In genomic region chr11:116852291-116852890, GRCm38 (mm10) we compare ENCODE assay signal across 8 mouse cellular contexts. TPM values are rescaled to one million over a fixed set of nuclear protein-coding genes. Genes with fewer than 3 reads are reported as not detected.
A peak's percentile ranks its signal among the peaks of the same experiment; 100 is the strongest.
DNase-seq lines count a peak whose midpoint lies in the region; ATAC-seq and TF ChIP-seq lines count a peak whose summit lies in the region.

Gene Mfsd11, plus strand, starts transcription at chr11:116852440.

- TF ChIP-seq POLR2A in testis, adult 2 months (IDR thresholded peaks at IDR 0.05; ENCODE audit: control insufficient read depth, low read depth, low read length): no peak

- WGBS in forebrain, embryonic 12.5 days: under 1% methylated on average over 71 of the region's 91 CpGs
- under 1% methylated on average over 74 of the region's 91 CpGs for WGBS in heart, embryonic 16.5 days
- WGBS in liver, embryonic 16.5 days (ENCODE audit: insufficient replicate concordance): under 1% methylated on average over 82 of the region's 91 CpGs
- WGBS in neural tube, embryonic 12.5 days: under 1% methylated on average over 85 of the region's 91 CpGs

- peak within 1 kb of the TSS; percentile 77 for H3K4me2 ChIP-seq in forebrain, embryonic 12.5 days
- H3K4me2 ChIP-seq in heart, embryonic 16.5 days (ENCODE audit: low read depth, low read length): peak within 1 kb of the TSS; percentile 74
- H3K4me2 ChIP-seq in liver, embryonic 16.5 days (ENCODE audit: low read depth, low read length): peak within 1 kb of the TSS; percentile 90
- H3K4me2 ChIP-seq in neural tube, embryonic 12.5 days (replicated peaks): peak within 1 kb of the TSS; percentile 61

- peak within 1 kb of the TSS; percentile 98 for H3K9ac ChIP-seq in forebrain, embryonic 12.5 days
- peak within 1 kb of the TSS; percentile 99 for H3K9ac ChIP-seq in heart, embryonic 16.5 days (ENCODE audit: low read length)
- peak within 1 kb of the TSS; percentile 96 for H3K9ac ChIP-seq in liver, embryonic 16.5 days (ENCODE audit: low read depth, low read length)
- H3K9ac ChIP-seq in neural tube, embryonic 12.5 days: peak within 1 kb of the TSS; percentile 98

- H3K27ac ChIP-seq in forebrain, embryonic 12.5 days: peak within 1 kb of the TSS; percentile 99
- H3K27ac ChIP-seq in heart, embryonic 16.5 days (ENCODE audit: low read length): peak within 1 kb of the TSS; percentile 97
- peak within 1 kb of the TSS; percentile 92 for H3K27ac ChIP-seq in liver, embryonic 16.5 days (ENCODE audit: low read length)
- H3K27ac ChIP-seq in neural tube, embryonic 12.5 days: peak within 1 kb of the TSS; percentile 93
- peak within 1 kb of the TSS; percentile 100 for H3K27ac ChIP-seq in testis, adult 2 months (ENCODE audit: control insufficient read depth, insufficient read depth, low read depth, low read length)

- ATAC-seq in forebrain, embryonic 12.5 days (ENCODE audit: low FRiP score): peak; percentile 73
- peak; percentile 61 for ATAC-seq in heart, embryonic 16.5 days (replicated peaks; ENCODE audit: extremely low read depth, insufficient read depth, low FRiP score)
- peak; percentile 59 for ATAC-seq in liver, embryonic 16.5 days (ENCODE audit: low read depth)
- peak; percentile 57 for ATAC-seq in neural tube, embryonic 12.5 days (ENCODE audit: low FRiP score, low read depth)

- peaks cover 21% of the 10 kb centered on the region for H3K4me1 ChIP-seq in forebrain, embryonic 12.5 days
- peaks cover 18% of the 10 kb centered on the region for H3K4me1 ChIP-seq in heart, embryonic 16.5 days (ENCODE audit: control insufficient read depth, insufficient read depth, low read length)
- H3K4me1 ChIP-seq in liver, embryonic 16.5 days (ENCODE audit: control insufficient read depth, low read depth, low read length): peaks cover 12% of the 10 kb centered on the region
- peaks cover 25% of the 10 kb centered on the region for H3K4me1 ChIP-seq in neural tube, embryonic 12.5 days
- no peaks in the 10 kb centered on the region; the same call in 1 of the 2 replicates for H3K4me1 ChIP-seq in testis, adult 2 months (ENCODE audit: control insufficient read depth, insufficient read depth, low read length)

- no peaks in the 10 kb centered on the region for H3K27me3 ChIP-seq in forebrain, embryonic 12.5 days
- H3K27me3 ChIP-seq in heart, embryonic 16.5 days (ENCODE audit: control insufficient read depth, insufficient read depth, low read length): no peaks in the 10 kb centered on the region
- no peaks in the 10 kb centered on the region for H3K27me3 ChIP-seq in liver, embryonic 16.5 days (ENCODE audit: control insufficient read depth, insufficient read depth, low read depth, low read length)
- no peaks in the 10 kb centered on the region for H3K27me3 ChIP-seq in neural tube, embryonic 12.5 days (replicated peaks)
- H3K27me3 ChIP-seq in testis, adult 2 months (ENCODE audit: control insufficient read depth, insufficient read depth, low read length): no peaks in the 10 kb centered on the region

- no peak for TF ChIP-seq CTCF in testis, adult 2 months (IDR thresholded peaks at IDR 0.05; ENCODE audit: control insufficient read depth, insufficient read depth, insufficient replicate concordance, low read depth, low read length)

- no peaks in the 10 kb centered on the region for H3K9me3 ChIP-seq in forebrain, embryonic 12.5 days
- no peaks in the 10 kb centered on the region for H3K9me3 ChIP-seq in heart, embryonic 16.5 days (replicated peaks; ENCODE audit: control insufficient read depth, low read length)
- H3K9me3 ChIP-seq in liver, embryonic 16.5 days (replicated peaks; ENCODE audit: control insufficient read depth, low read length): no peaks in the 10 kb centered on the region
- H3K9me3 ChIP-seq in neural tube, embryonic 12.5 days: no peaks in the 10 kb centered on the region

- H3K36me3 ChIP-seq in forebrain, embryonic 12.5 days (replicated peaks): peaks cover 35% of the 10 kb centered on the region
- H3K36me3 ChIP-seq in heart, embryonic 16.5 days (ENCODE audit: control insufficient read depth, insufficient read depth): peaks cover 24% of the 10 kb centered on the region
- H3K36me3 ChIP-seq in liver, embryonic 16.5 days (ENCODE audit: control insufficient read depth, insufficient read depth): peaks cover 33% of the 10 kb centered on the region
- H3K36me3 ChIP-seq in neural tube, embryonic 12.5 days: peaks cover 23% of the 10 kb centered on the region
- H3K36me3 ChIP-seq in testis, adult 2 months (ENCODE audit: control insufficient read depth, insufficient read depth, low read length): peaks cover 7% of the 10 kb centered on the region

- DNase-seq in CD4-positive helper T cell, adult 2 months (ENCODE audit: low read depth, low spot score): peak; percentile 90
- DNase-seq in c-Kit-negative CD71-positive TER-119-positive erythroid progenitor cells, embryonic 14.5 days (ENCODE audit: low read depth, low spot score): peak; percentile 69
- peak; percentile 87 to 92 for DNase-seq in kidney, postnatal 36 days

- peak within 1 kb of the TSS; percentile 95 for H3K4me3 ChIP-seq in forebrain, embryonic 12.5 days (replicated peaks)
- peak within 1 kb of the TSS; percentile 97 for H3K4me3 ChIP-seq in heart, embryonic 16.5 days (ENCODE audit: low read length)
- H3K4me3 ChIP-seq in liver, embryonic 16.5 days (ENCODE audit: low read depth, low read length): peak within 1 kb of the TSS; percentile 96
- peak within 1 kb of the TSS; percentile 98 for H3K4me3 ChIP-seq in neural tube, embryonic 12.5 days
- peak within 1 kb of the TSS; percentile 91 for H3K4me3 ChIP-seq in testis, adult 2 months (ENCODE audit: control insufficient read depth, low read depth, low read length)

RNA-seq across cellular contexts. Expression of gene Mfsd11, which starts in this region (rescaled TPM):
- polyA plus RNA-seq in forebrain, embryonic 12.5 days (2016; fragmentation: Nextera tagmentation; extraction: Ambion mirVana): 33.7 and 40.2 TPM in 2 replicates
- 30.5 and 39.0 TPM in 2 replicates for polyA plus RNA-seq in heart, embryonic 16.5 days (2015; fragmentation: Nextera tagmentation; extraction: Ambion mirVana)
- polyA plus RNA-seq in liver, embryonic 16.5 days (2015; fragmentation: Nextera tagmentation; extraction: Ambion mirVana): 9.4 and 10.1 TPM in 2 replicates
- 48.2 and 49.3 TPM in 2 replicates for polyA plus RNA-seq in neural tube, embryonic 12.5 days (2016; fragmentation: Nextera tagmentation; extraction: Ambion mirVana)
- 105 and 109 TPM in 2 replicates for polyA plus RNA-seq in testis, adult 2 months (2012; rRNA removed)

Comparison
In these comparisons a context has a peak if more than half of its experiments do, and no peak if none do; other contexts are left out.
1. Peak in every context shown above with its lines: DNase-seq, ATAC-seq, H3K4me3 ChIP-seq and H3K27ac ChIP-seq.